Mouse (Mus musculus) cerebellum, postnatal 14 days (tissue): ENCODE measurements at regions not wholly inside any gene's neighbourhood (a gene's known extent, or its start where the extent isn't known, plus 50 kb on each side); places are given as distances from the start of the nearest gene placed in this dataset.

ENCODE experiments used
- DNase-seq, 2 experiments: peaks; one replicate each; pipeline ENCODE4 v3.0.0; 2021; ENCODE audit warnings: mixed read lengths in 2 of 2

DNA sequence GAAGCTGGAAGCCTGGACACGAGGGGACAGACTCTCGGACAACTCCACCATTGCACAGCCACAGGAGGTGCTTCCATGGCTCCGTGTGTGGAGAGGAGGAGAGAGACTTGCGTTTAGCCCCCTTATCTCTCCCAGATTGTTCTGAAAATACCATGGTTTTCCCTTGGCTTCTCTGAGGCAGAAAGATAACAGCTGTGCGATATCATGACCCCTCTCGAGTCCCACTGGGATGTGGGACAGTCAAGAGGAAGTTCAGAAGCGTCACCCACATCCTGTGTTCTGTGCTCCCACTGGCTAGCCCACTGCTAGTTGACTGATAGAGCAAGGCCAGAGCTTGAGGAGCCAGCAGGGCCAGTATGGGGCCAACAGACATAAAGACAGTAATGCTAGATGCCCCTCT lies 84.1 kb upstream of the Mrps22 start:
- DNase-seq, result no peak

- DNase-seq, result no peak
These were observed 82.9 kb upstream of the Mrps22 start for GRCm38 (mm10) chr9:98684336-98684735.

- no peak for DNase-seq
These were observed 74.2 kb upstream of the Mrps22 start for GRCm38 (mm10) chr9:98675612-98676011.

GRCm38 (mm10) chr9:98673461-98674114 lies 72.1 kb upstream of the Mrps22 start:
- no peak for DNase-seq

GRCm38 (mm10) chr9:98672361-98672760 lies 70.9 kb upstream of the Mrps22 start:
- DNase-seq, result no peak

DNA sequence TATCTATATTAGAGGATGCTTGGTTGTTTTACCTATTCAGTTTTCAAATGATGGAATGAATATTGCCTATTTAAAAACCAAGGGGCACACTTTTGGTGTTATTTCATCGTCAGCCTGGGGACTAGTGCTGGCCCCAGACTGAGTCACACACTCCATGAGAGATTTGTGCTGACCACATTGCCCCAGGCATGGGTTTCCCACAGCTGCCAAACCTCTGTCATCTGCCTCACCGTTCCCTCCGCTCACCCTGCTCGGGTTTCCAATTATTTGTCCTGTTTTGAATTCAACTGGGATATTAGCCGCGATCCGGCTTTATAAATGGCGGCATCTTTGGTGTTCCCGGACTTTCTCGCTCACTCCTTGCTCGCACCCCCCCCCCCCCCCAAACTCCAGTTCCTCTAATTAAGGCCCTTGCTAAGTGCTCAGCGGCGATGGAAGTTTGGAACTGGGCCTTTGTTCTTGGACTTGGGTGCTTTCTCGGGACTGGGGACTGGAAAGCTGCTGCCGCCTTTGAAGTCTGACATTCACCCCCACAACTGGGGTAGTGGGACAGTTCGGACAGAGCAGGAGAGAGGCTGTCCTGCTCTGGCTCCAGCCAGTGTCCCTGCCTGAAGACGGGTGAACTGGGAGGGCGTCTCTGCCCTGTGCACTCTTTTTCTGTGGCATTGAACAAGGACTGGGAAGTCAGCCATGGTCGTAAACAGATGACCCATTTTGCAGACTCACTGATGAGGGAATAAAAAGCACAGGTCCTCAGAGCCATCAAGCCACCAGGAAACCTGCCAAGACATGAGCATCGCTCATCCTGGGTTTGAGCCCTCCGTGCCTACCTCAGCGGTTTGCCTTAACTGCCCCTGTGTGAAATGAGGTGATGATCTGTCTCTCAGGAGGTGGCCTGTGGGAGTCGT lies 67.2 kb upstream of the Mrps22 start:
- DNase-seq, result no peak

GRCm38 (mm10) chr9:98667072-98667471 lies 65.6 kb upstream of the Mrps22 start:
- no peak for DNase-seq

DNA sequence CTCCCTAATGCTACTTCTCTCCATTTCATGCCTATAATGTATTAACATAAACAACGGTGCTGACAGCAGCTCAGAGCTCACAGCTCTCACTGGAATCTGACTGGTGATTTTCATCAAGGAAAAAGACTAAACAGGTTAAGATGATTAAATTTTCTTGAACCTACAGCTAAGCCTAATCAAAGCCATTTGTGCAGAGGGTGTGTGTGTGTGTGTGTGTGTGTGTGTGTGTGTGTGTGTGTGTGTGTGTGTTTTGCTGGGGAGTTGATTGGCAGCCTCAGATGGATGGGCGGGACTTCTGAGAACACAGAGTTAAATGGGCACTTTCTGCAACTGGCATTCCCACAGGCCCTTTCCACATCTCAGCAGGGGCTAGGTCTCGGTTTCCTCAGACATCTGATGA lies 61.6 kb upstream of the Mrps22 start:
- DNase-seq, result no peak

- no peak for DNase-seq
These were observed 50.2 kb upstream of the Mrps22 start for GRCm38 (mm10) chr9:98651681-98652080.
